Mouse (Mus musculus): ENCODE data around the gene Tcte1. TPM values are rescaled to one million over a fixed set of nuclear protein-coding genes. Genes with fewer than 3 reads are reported as not detected.
A peak's percentile ranks its signal among the peaks of the same experiment; 100 is the strongest.

Gene Tcte1
- total RNA-seq, 1 experiment from 2014 or later: not detected

DNA sequence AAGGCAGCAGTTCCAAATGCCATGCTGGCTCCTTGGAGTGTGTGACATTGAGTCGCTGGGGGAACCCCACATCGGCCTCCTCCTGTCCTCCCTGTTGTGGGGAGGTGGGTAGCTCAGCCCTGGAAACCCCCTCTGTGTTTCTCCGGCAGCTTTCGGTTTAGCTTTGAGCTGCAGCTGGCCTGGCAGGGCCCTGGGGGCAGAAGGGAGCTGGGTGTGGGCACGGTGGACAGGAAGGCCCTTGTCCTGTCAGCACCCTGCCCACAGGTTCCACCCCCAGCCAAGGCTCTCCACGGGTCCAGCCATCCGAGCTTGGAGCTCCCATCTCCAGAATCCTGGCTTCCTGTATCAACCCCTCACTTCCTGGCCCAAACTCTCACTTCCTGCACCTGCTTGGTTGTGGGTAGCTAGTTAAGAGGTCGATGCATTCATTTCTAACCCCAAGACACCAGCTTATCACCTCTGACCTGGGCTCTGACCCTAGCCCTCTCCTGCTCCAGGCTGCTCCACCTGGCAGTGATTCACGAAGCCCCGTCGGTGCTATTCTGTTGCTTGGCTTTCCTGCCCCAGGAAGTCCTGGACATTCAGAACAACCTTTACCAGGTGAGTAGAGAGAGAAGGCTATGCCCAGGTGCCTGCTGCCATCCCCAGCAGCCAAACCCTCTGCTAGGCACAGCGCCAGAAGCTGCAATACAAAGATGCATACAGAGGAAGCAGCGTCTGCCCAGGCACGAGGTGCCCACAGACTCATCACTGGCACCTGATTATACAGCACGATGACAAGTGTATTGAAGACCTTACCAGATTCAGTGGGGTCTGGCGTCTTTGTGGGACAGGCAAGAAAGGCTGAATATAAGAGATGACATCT lies 35.0 kb downstream of the Tcte1 start:
- peak; percentile 14; the same call in 1 of the 2 replicates for ATAC-seq (ENCODE audit: extremely low read depth, insufficient number of reproducible peaks, low FRiP score, poor library complexity, severe bottlenecking)

DNA sequence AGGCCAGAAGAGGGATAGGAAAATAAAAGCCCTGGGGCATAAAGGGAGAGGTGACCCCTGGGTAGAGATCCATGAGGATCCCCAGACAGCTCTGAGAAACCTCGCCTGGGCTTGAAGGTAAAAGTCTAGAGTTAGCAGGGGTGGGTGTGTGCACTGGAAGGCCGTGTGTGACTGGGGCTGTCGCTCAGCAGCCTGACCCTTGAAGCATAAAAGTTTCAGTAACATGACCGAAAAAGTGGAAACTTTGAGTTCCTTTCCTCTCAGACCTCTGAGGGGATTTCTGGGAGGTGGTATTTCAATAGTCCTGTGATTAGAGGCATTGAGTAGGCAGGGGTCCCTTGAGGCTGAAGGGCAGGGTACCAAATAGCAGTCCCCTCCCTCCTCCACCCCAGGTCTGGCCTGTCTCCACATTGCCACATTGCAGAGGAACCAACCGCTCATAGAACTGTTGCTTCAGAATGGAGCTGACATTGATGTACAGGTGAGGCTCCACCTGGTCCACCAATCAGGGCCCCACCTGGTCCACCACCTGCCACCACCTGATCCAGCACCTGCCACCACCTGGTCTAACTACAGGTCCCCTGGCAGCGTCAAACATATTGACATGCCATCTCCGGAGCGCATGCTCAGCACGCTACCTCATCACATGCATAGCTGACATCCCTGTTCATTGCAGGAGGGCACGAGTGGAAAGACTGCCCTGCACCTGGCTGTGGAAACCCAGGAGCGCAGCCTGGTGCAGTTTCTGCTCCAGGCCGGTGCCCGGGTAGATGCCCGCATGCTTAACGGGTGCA lies 36.7 kb downstream of the Tcte1 start:
- ATAC-seq (ENCODE audit: extremely low read depth, insufficient number of reproducible peaks, low FRiP score, poor library complexity, severe bottlenecking): no peak

- ATAC-seq (ENCODE audit: extremely low read depth, insufficient number of reproducible peaks, low FRiP score, poor library complexity, severe bottlenecking): no peak
These were observed 40.0 kb downstream of the Tcte1 start for GRCm38 (mm10) chr17:45563216-45563615.

DNA sequence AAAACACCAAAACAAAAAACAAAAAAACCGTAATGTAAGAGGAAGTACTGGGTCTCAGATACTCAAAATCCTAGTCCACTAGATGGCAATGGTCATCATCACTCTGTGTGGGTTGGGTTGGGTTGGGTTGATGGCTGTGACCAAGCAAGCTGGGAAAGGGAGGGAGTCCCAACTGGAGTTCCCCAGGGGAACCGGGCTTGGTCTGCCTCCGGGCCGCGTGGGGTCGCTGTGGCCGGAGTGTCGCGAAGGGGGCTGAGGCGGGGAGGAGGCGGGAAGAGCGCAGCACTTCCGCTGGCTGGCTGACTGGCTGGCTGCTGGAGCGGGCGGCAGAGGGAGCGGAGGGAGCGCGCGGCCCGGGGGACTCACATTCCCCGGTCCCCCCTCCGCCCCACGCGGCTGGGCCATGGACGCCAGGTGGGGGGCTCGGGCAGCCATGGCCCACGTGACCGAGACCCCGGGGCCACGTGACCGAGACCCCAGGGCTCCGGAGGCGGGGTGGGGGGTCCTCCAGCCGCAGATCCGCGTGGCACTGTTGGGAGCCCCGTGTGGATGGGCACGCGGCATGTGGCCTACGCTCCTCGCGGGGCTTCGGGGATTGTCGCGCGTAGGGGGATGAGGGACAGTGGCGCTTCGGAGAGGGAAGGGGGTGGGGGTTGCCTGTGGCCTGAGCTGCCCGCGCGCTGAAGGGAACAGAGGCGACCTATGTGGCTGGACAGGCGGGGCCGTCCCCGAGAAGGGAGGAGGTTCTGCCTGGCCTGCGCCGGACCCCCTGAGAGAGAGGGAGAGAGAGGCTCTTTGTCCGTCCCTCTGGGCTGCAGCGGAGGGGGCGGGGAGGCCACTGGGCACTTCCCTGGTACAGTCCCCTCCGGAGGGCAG lies 40.7 kb downstream of the Tcte1 start, which contains the start of gene Slc35b2:
TSS of gene Slc35b2 (plus strand) at position 220 of the 876 bp plus-strand sequence.
- ATAC-seq (ENCODE audit: extremely low read depth, insufficient number of reproducible peaks, low FRiP score, poor library complexity, severe bottlenecking): peak; percentile 73

DNA sequence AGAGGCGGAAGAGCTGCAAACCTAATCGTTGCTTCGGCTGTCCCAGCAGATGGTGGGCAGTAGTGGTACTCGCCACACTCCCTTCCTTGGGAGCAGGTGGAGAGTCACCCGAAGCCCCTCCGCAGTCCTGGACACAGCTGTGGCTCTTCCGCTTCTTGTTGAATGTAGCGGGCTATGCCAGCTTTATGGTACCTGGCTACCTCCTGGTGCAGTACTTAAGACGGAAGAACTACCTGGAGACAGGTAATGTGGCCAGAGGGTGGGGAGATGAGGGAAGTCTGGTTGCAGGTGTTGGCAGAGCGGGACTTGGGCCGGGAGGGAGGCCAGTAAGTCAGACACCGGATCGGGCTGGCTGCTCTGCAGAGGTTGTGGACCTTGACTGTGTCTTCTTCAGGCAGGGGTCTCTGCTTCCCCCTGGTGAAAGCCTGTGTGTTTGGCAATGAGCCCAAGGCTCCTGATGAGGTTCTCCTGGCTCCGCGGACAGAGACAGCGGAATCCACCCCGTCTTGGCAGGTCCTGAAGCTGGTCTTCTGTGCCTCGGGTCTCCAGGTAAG lies 41.4 kb downstream of the Tcte1 start:
- ATAC-seq (ENCODE audit: extremely low read depth, insufficient number of reproducible peaks, low FRiP score, poor library complexity, severe bottlenecking): no peak

GRCm38 (mm10) chr17:45565103-45565502 lies 41.9 kb downstream of the Tcte1 start:
- ATAC-seq (ENCODE audit: extremely low read depth, insufficient number of reproducible peaks, low FRiP score, poor library complexity, severe bottlenecking): no peak

DNA sequence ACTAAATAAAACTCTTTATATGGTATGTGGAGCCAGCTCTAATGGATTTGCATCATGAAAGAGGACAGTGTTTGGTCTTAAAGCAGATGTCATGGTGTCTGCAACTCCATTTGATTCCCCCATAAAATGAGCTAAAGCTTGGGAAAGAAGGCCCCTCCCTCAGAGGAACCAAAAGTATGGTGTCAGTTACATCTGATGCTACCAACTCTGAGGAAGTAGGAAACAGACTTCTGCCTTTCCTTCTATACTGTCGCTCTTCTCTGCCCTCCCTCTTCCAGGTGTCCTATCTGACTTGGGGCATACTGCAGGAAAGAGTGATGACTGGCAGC lies 42.8 kb downstream of the Tcte1 start:
- no peak for ATAC-seq (ENCODE audit: extremely low read depth, insufficient number of reproducible peaks, low FRiP score, poor library complexity, severe bottlenecking)

DNA sequence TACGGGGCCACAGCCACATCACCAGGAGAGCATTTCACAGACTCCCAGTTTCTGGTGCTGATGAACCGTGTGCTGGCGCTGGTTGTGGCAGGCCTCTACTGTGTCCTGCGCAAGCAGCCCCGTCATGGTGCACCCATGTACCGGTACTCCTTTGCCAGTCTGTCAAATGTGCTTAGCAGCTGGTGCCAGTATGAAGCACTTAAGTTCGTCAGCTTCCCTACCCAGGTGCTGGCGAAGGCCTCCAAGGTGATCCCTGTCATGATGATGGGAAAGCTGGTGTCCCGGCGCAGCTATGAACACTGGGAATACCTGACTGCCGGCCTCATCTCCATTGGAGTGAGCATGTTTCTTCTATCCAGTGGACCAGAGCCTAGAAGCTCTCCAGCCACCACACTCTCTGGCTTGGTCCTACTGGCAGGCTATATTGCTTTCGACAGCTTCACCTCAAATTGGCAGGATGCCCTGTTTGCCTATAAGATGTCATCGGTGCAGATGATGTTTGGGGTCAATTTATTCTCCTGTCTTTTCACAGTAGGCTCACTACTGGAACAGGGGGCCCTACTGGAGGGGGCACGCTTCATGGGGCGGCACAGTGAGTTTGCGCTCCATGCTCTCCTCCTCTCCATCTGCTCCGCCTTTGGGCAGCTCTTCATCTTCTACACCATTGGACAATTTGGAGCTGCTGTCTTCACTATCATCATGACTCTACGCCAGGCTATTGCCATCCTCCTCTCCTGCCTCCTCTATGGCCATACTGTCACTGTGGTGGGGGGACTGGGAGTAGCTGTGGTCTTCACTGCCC lies 43.3 kb downstream of the Tcte1 start:
- no peak for ATAC-seq (ENCODE audit: extremely low read depth, insufficient number of reproducible peaks, low FRiP score, poor library complexity, severe bottlenecking)

DNA sequence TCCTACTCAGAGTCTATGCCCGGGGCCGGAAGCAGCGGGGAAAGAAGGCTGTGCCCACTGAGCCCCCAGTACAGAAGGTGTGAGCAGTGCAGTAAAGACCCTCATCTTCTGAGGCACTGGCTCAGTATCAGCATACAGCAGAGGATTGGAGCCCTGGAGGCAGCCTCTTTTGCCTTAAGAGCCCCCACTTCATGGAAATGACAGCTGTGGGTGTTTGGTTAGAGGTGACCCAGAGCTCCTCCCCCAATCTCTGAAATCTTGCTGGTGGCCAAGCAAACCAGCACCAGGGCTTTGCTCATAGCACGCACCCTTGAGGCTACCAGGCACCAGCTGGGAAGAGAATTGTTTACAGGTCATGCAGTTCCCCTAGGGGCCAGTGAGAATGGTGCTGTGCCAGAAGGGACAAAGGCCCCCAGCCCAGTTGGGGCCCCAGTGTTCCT lies 43.9 kb downstream of the Tcte1 start:
- no peak for ATAC-seq (ENCODE audit: extremely low read depth, insufficient number of reproducible peaks, low FRiP score, poor library complexity, severe bottlenecking)

DNA sequence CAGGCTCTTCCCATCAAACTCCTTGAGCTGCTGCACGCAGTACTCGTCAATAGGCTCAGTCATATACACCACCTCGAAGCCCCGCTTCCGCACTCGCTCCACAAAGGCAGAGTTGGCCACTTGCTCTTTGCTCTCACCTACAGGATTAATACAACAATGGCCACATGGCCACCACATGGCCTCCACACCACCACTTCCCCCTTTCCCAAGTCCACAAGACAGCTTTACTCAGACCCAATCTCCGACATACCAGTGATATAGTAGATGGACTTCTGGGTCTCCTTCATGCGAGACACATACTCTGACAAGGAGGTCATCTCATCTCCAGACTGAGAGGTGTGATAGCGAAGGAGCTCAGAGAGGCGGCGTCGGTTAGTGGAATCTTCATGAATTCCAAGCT lies 45.8 kb downstream of the Tcte1 start:
- no peak for ATAC-seq (ENCODE audit: extremely low read depth, insufficient number of reproducible peaks, low FRiP score, poor library complexity, severe bottlenecking)

GRCm38 (mm10) chr17:45569999-45570398 lies 46.8 kb downstream of the Tcte1 start:
- no peak for ATAC-seq (ENCODE audit: extremely low read depth, insufficient number of reproducible peaks, low FRiP score, poor library complexity, severe bottlenecking)

- 0 out of 2 replicates have a peak, but pooled peaks have one; percentile 4 for ATAC-seq (ENCODE audit: extremely low read depth, insufficient number of reproducible peaks, low FRiP score, poor library complexity, severe bottlenecking)
These were observed 49.2 kb downstream of the Tcte1 start for GRCm38 (mm10) chr17:45572103-45573086.

DNA sequence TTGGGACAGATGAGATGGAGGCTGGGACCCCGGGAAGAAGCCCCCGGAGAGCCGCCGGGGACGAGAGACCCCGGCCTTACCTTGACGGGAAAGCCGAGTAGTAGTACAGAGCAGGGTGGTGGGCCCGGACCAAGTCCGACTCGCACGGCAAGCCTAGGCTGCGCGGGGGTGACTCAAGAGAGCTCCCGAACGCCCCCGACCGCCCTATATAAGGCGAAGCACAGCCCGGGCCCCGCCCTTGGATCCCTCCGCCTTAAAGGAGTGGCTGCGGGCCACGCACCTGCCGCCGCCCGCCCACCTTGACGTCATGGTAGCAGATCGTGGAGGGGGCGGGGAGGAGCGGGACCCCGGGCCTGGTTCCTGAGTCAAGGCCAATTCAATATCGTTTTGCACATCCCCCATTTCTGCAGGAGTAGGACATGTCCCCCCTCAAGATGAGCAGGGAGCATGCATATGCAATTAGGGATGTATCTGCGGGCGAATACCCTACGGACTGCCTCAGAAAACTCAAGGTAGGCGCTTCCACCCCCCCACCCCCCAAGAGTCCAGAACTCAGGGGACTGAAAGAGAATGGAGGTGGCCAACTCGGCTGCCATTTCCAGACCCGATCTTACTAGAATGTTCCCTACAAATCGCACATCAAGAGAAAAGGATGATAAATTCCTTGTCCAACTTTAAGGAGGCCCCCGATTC lies 50.0 kb downstream of the Tcte1 start, which contains the start of gene Hsp90ab1:
TSS of gene Hsp90ab1 (minus strand) at position 185 of the 693 bp plus-strand sequence.
- ATAC-seq (ENCODE audit: extremely low read depth, insufficient number of reproducible peaks, low FRiP score, poor library complexity, severe bottlenecking): peak; percentile 76

DNA sequence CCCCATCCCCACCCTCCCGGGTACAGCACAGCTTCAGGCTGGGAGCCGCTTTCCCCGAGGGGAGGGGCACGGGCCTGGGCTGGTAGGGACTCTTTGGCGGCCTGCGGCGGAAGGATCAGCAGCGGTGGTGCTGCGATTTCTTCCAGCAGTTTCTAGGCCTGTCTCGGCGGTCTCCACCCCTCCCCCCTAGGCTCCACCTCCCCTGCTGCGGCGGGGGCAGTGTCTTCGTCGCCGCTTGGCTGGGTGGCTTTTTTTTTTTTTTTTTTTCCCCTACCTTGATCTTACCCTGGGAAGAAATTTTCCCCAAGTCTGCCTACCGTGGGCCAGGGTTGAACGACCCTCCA lies 50.5 kb downstream of the Tcte1 start:
- peak; percentile 64 for ATAC-seq (ENCODE audit: extremely low read depth, insufficient number of reproducible peaks, low FRiP score, poor library complexity, severe bottlenecking)

DNA sequence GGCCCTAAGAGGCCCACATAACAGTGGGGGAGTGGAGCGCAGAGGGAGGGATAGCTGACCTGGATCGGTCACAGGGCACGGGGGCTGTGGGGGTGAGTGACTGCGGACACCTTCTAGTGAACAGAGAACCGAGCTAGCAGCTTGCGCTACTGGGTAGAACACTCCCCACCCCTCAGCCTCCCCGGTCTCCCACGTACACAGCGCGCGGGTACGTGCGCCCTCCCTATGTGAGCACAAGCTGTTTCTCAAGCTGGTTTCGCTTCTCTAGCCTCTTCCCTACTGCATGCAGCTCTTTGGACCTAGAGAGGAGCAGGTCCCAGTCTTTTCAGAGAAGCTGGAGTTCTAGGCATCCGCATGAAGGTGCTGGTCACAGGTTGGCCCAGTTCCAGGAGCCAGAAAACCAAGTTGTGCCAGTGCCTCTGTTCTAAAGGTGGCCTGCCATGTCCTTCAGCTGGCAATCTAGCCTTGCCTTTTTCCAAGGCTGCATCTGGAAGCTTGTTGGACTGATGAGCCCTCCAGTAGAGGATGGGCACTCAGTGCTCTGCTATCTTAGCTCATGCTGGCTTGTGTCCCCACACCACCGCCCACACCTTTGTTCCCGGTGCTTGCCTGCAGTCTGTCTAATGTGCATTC lies 51.0 kb downstream of the Tcte1 start:
- ATAC-seq (ENCODE audit: extremely low read depth, insufficient number of reproducible peaks, low FRiP score, poor library complexity, severe bottlenecking): peak; percentile 28

Measured in neutrophil, adult 5-6 weeks (primary cell).